Mouse (Mus musculus) kidney, postnatal 36 days (tissue): ENCODE results near the gene Ppp1r27.
"Not testable (repeated sequence)": the region's sequence is repeated elsewhere in the genome, so short reads cannot be mapped to it uniquely, and the experiment has no call there.

ENCODE experiments used
- DNase-seq, 2 experiments: peaks; one replicate each; pipeline ENCODE4 v3.0.0; 2021 to 2022; ENCODE audit warnings: mixed read lengths in 2 of 2

The Ppp1r27 gene

GRCm38 (mm10) chr11:120550810-120551440 lies at the start of gene Ppp1r27:
TSS of gene Ppp1r27 (minus strand) at chr11:120551132.
- no peak for DNase-seq

DNA sequence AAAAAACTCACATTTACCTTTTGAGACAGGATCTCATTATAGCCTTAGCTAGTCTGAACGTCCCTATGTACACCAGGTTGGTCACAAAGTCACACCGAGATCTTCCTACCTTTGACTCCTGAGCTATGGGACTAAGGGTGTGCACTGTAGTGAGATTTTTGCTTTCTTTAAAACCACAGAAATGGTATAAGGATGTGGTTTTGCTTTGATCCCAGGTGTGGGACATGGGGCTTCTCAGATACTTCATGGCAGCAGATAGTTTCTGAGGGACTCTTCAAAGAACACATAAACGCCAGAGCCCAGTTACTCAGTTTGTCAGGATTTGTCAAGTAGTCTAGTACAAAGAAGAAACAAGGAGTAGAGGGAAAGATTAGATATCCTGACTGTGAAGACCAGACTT lies 49.8 kb upstream of the Ppp1r27 start:
- no peak for DNase-seq

GRCm38 (mm10) chr11:120598990-120599549 lies 48.1 kb upstream of the Ppp1r27 start:
- DNase-seq, result no peak

GRCm38 (mm10) chr11:120598283-120598989 lies 47.5 kb upstream of the Ppp1r27 start, which contains the start of the genes Alyref and Anapc11:
TSS of gene Alyref (minus strand) at chr11:120598365.
TSS of gene Anapc11 (plus strand) at chr11:120598421.
- DNase-seq, result peak; percentile 95 to 97

DNA sequence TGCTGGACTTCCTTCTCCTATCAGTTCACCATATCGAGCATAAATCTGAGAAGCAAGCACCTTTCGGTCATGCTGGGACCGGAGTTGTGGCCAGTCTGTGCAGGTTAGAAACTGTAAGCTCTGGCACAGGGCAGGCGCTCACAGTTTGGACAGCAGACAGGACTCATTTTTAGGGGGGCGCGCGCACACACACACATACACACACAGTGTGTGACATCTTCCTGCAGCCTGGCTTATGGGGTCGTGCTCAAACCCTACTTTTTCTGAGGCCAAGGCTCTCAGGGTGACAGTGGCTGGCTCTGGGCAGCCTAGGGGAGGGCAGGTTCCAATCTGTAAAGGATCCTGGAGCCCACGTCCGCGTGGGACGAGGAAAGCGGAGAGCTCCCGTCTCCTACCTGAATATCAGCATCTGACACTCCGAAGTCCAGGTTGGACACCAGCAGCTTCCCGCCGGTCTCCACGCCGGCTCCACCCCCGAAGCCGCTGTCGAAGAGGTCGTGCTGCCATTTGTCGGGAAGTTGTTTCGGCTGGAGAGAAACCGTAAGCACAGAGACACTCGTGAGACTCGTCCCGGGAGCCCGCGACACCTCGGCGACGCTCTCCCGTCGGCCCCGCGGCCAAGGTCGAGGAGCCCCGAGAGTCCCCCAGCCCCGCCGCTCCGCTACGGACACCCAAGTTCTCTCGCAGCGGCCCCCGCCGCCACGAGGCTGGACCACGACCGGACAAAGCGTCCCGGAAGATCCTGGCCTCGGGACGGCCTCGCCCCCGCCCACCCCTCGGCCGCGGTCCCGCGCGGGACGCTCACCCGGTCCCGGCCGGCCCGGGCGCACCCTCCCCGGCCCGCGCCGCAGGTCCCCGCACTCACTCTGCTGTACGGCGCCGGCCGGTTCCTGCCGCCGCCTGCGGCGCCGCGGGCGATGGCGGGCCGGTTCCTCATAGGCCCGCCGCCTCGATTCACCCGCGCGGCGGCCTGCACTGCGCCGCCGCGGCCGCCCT lies 46.6 kb upstream of the Ppp1r27 start:
- peak in 1 of 2 experiments; percentile 61 for DNase-seq

DNA sequence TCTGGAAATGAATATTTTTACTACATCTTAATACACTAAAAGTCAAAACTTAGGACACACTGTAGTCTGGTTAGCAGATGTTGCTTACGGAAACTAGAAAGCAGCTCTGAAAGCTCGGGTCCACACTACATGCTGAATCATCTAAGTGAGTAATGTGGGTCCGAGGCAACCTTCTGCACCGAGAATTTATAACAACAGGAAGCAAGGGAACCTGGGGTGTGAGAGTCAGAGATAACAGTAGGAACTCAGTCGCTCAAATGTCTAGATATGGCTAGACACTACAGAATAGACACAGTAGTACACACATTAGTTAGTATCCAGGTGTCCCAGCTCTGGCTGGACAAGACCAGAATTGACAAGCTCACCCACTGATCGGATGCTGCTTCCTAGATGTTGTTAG lies 37.6 kb upstream of the Ppp1r27 start:
- DNase-seq, result no peak

- DNase-seq, result no peak
These were observed 33.0 kb upstream of the Ppp1r27 start for GRCm38 (mm10) chr11:120583937-120584336.

- not testable (repeated sequence) for DNase-seq
These were observed 32.0 kb upstream of the Ppp1r27 start for GRCm38 (mm10) chr11:120582982-120583293.

GRCm38 (mm10) chr11:120582268-120582981 lies 31.5 kb upstream of the Ppp1r27 start:
- DNase-seq, result peak; percentile 43 to 66

GRCm38 (mm10) chr11:120581490-120582267 lies 30.7 kb upstream of the Ppp1r27 start, which contains the start of gene Arhgdia:
TSS of gene Arhgdia (minus strand) at chr11:120581624.
- peak; percentile 86 to 93 for DNase-seq

GRCm38 (mm10) chr11:120580871-120581331 lies 30.0 kb upstream of the Ppp1r27 start:
- DNase-seq, result peak; percentile 28 to 65

- DNase-seq, result peak; percentile 49 to 60
These were observed 29.3 kb upstream of the Ppp1r27 start for GRCm38 (mm10) chr11:120580190-120580589.

- peak; percentile 72 to 86 for DNase-seq
These were observed 28.6 kb upstream of the Ppp1r27 start for GRCm38 (mm10) chr11:120579316-120580107.

DNA sequence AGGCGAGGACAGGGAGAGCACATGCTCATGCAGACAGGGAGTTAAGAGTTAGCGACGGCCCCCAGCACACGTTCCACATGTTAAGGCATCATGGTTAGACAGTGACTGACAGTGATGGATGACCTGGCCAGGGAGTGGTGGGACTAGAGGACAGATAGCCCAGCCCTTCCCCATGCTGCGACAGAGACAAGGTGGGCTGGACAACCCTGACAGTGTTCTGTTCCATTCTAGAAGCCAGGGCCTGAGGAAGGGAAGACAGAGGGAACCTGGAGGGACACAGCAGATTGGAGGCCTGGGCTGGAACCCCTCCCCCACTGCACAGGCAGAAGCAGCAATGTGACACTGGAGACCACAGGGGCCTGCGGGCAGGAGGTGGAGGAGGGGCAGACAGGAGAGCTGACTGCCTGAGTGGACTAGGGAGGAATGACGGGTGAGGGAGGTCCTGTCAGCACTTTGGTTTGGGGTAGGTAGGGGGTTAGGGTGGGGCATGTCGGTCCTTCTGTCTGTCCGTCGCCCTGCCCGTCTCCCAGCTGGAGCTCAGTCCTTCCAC lies 27.8 kb upstream of the Ppp1r27 start:
- DNase-seq, result peak; percentile 21 to 55

GRCm38 (mm10) chr11:120578024-120578693 lies 27.2 kb upstream of the Ppp1r27 start:
- DNase-seq, result peak; percentile 68 to 77

- peak; percentile 62 to 85 for DNase-seq
These were observed 26.5 kb upstream of the Ppp1r27 start for GRCm38 (mm10) chr11:120577211-120578023.

GRCm38 (mm10) chr11:120576365-120576981 lies 25.5 kb upstream of the Ppp1r27 start:
- DNase-seq, result peak; percentile 79 to 91

- DNase-seq, result no peak
These were observed 25.0 kb upstream of the Ppp1r27 start for GRCm38 (mm10) chr11:120575940-120576339.
